Mouse (Mus musculus): Measurements from ENCODE around the gene Ddx46.

Gene Ddx46

GRCm38 (mm10) chr13:55726598-55727119 lies 91.8 kb downstream of the Ddx46 start:
- DNase-seq (ENCODE audit: low spot score), result no peak

GRCm38 (mm10) chr13:55727120-55727838 lies 92.5 kb downstream of the Ddx46 start, which contains the start of gene Pcbd2:
Gene Pcbd2 (plus strand): TSS chr13:55727368.
- DNase-seq (ENCODE audit: low spot score), result peak; percentile 87

DNA sequence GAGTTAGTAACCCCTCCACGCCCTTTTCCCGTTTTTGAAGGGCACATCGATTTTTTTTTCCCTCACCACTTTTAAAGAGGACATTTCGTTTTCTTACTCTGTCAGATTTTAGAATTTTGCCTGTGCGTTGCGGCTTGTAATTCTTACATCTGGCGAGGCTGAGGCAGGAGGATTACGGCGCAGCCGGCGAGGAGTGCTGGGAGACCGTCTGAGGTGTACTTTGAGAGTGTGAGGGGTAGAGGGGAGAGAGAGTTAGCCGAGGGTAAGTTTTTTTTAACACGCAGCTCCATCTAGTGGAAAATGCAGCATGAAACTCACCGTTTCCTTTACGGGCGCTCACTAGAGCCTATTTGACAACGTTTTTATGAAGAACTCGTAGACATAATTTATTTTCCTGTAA lies 93.0 kb downstream of the Ddx46 start:
- peak; percentile 81 for DNase-seq (ENCODE audit: low spot score)

DNA sequence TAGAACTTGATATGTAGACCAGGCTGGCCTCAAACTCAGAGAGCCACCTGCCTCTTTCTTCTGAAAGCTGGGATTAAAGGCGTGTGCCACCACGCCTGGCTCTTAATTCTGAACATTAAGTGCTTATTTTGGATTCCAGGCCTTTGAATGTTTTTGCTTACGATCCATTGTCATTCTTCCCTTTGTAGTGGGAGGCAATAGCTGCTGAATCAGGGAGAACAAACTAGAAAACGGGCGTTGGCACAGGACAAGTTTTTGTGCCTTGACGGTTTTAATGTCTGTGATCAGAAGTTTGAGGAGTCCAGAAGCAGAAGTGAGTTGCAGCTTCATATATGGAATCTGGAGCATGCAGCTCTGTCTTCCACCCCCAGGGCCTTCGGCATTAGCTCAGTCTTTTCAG lies 95.9 kb downstream of the Ddx46 start:
- DNase-seq (ENCODE audit: low spot score), result no peak

Measured in yolk sac, embryonic 10.5 days (tissue).